Mouse (Mus musculus) lung, adult 2 months (tissue): ENCODE measurements around the gene Slfn5.

Source experiments
- CTCF ChIP-seq: fragments of 200-500 bp; IDR thresholded peaks from 2 replicates; pipeline ENCODE4 v1.5.1; 2011; ENCODE audit warnings: mild to moderate bottlenecking, low read length, control low read depth; ENCODE audit not compliant: insufficient read depth
- POLR2A ChIP-seq: fragments of 200-500 bp; IDR thresholded peaks from 2 replicates; pipeline ENCODE4 v1.6.1; 2011; ENCODE audit warnings: low read depth, mild to moderate bottlenecking, control low read depth, low read length, borderline replicate concordance; ENCODE audit errors: extremely low read depth

DNA sequence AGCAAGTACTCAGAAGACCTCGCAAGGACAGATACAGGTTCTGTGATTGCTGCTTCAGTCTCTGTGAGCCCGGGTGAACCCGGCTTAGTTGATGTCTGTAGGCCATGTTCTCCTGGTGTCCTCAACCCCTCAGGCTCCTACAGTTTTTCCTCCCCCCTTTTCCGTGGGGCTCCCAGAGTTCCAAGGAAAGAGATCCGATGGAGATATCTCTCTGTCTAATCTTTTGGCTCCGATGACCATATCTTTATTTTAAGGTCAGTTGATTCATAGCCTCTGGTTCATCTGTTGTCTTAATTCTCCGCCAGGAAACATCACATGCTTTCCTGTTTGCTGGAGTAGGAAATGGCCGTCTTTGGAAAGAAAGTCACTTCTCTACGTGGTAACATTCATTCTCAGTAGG lies 2.1 kb upstream of the Slfn5 start:
- TF ChIP-seq CTCF, result no peak
- 0 out of 2 replicates have a peak, but pooled peaks have one; percentile 13 for TF ChIP-seq POLR2A
